Mouse (Mus musculus) lung, adult 2 months (tissue): ENCODE data around the gene B630019K06Rik. TPM values are rescaled to one million over a fixed set of nuclear protein-coding genes. Genes with fewer than 3 reads are reported as not detected.
A peak's percentile ranks its signal among the peaks of the same experiment; 100 is the strongest.
"Not testable (repeated sequence)": the region's sequence is repeated elsewhere in the genome, so short reads cannot be mapped to it uniquely, and the experiment has no call there.

ENCODE experiments used
- DNase-seq: peaks from one replicate; pipeline ENCODE4 v3.0.0; 2022
- H3K4me1 ChIP-seq: fragments of 200-500 bp; 2 replicates; pipeline ENCODE4 v1.6.1; 2011; ENCODE audit warnings: low read length; ENCODE audit not compliant: control insufficient read depth, insufficient read depth
- H3K4me3 ChIP-seq: fragments of 200-500 bp; replicated peaks from 2 replicates; pipeline ENCODE3; 2011; ENCODE audit warnings: low read depth, mild to moderate bottlenecking, control low read depth, low read length; ENCODE audit errors: extremely low read depth
- CTCF ChIP-seq: fragments of 200-500 bp; IDR thresholded peaks from 2 replicates; pipeline ENCODE4 v1.5.1; 2011; ENCODE audit warnings: mild to moderate bottlenecking, low read length, control low read depth; ENCODE audit not compliant: insufficient read depth
- POLR2A ChIP-seq: fragments of 200-500 bp; IDR thresholded peaks from 2 replicates; pipeline ENCODE4 v1.6.1; 2011; ENCODE audit warnings: low read depth, mild to moderate bottlenecking, control low read depth, low read length, borderline replicate concordance; ENCODE audit errors: extremely low read depth
- WGBS: fragments of 180-500 bp; shearing (Covaris S2); methylation state at CpG from one replicate; pipeline ENCODE4 v1.1.7; 2018; 5-methylcytosine and 5-hydroxymethylcytosine counted together
- polyA plus RNA-seq: library from polyadenylated mRNA; depleted of rRNA; stranded (reverse); fragments of >200 nt; gene quantifications from 2 replicates; pipeline ENCODE4 v1.2.3, GENCODE M21; 2012; rRNA removed

B630019K06Rik gene
- polyA plus RNA-seq = 1.6 and 3.2 TPM in 2 replicates

GRCm38 (mm10) chrX:8892343-8893155 lies at the start of gene B630019K06Rik:
TSS of gene B630019K06Rik (plus strand) at chrX:8892382.
- peaks cover 2% of the 10 kb centered on the region; the same call in 1 of the 2 replicates for H3K4me1 ChIP-seq
- TF ChIP-seq CTCF (no peak), POLR2A (peak; percentile 36; the same call in 1 of the 2 replicates)
- H3K4me3 ChIP-seq = peak within 1 kb of the TSS; percentile 65
- WGBS = 22% methylated on average over 93 of the region's 95 CpGs
- DNase-seq = peak; percentile 58

DNA sequence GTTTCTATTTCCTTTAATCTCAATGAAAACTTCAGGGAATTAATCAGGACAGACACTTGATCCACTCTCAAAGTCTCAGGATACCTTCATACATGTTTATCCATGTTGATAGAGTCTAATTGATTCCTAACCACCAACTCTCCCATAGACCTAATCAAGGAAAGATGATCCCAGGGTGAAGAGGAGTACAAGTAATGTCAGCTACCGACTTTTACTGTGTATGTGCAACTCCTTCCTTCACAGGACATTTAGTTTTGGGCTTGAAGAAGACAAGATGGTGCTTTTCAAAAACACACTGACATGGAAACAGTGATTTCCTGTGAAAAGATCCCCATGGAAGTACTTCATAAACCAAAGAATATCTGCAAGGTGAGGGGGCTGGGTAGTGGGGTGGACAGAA lies 48.5 kb upstream of the B630019K06Rik start, which contains the start of gene Gm6592:
TSS of gene Gm6592 (plus strand) at position 301 of the 400 bp plus-strand sequence.
- 51% methylated on average over 1 of the region's 1 CpGs for WGBS
- no peak for TF ChIP-seq CTCF
- no peak for TF ChIP-seq POLR2A
- no peak for DNase-seq
- no peak within 1 kb of the TSS for H3K4me3 ChIP-seq
- no peaks in the 10 kb centered on the region for H3K4me1 ChIP-seq

DNA sequence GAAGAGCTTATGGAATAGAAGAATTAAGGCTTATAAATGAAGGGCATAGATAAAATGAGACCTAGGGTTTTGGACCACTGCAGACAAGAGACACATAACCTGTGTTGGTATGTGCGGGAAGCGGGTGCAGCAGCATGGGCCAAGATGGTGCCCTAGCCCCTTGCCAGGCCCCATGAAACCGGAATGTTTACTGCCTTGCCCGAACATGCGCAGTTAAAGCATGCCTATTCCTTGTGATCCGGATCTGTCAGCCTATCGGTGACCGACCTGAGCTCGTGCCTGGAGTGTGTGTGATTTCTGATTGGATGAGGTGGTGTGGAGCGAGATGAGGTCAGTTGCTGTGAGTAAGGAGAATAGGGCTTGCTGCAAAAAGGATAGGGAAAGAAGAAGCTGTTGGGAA lies 39.7 kb upstream of the B630019K06Rik start:
- TF ChIP-seq POLR2A = no peak
- TF ChIP-seq CTCF = no peak
- whole genome bisulfite sequencing = 90% methylated on average over 10 of the region's 10 CpGs
- H3K4me1 ChIP-seq = no peaks in the 10 kb centered on the region
- no peak for DNase-seq
- no peak overlapping the region for H3K4me3 ChIP-seq

DNA sequence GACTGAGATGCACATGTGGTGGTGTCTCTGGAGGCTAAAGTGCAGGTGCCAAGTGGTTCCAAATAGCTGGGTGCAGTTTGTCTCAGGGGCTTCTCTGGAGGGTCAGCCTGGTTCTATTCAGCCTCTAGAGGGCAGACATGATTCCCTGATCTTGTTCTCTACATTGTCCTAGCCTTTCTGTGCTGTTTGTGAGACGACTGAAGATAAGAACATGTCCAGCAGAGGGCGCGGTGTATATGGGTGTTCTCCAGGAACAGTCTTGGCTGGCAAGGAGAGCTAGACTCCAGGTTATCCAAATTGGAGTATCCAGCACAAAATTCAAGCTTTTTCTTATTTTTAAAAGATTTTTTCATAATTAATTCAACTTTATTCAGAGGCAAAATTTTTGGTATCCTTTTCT lies 27.9 kb upstream of the B630019K06Rik start:
- WGBS = 9% methylated on average over 3 of the region's 3 CpGs
- TF ChIP-seq CTCF = peak; percentile 41
- peak; percentile 48 for DNase-seq
- H3K4me1 ChIP-seq, H3K4me3 ChIP-seq: not testable (repeated sequence)

DNA sequence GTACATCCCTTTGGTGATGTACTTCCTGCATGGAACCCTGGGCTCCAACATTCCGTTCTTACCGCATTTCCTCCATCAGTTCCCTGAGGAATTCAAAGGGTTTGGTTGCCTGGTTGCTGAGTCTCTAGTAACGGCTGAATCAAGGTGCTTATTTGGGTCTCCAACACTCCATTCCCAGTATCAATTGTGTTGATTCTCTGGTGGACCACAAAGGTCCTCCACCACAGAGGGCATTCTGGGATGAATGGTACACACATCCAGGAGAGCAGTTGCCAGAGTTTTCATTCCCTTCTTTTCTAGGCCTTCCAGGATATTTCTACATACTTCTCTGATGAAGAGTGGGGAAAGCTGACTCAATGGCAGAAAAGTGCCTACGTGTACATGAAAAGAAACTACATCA lies 18.2 kb upstream of the B630019K06Rik start, which contains the start of gene Gm5751:
TSS of gene Gm5751 (plus strand) at position 301 of the 400 bp plus-strand sequence.
- not testable (repeated sequence) for DNase-seq, H3K4me1 ChIP-seq, H3K4me3 ChIP-seq
- WGBS = 88% methylated on average over 4 of the region's 4 CpGs

- Histone ChIP-seq H3K4me1 (no peaks in the 10 kb centered on the region), H3K4me3 (no peak overlapping the region)
- no peak for DNase-seq
- TF ChIP-seq CTCF = no peak
- no peak for TF ChIP-seq POLR2A
- WGBS = 67% methylated on average over 4 of the region's 4 CpGs
These were observed 7.8 kb upstream of the B630019K06Rik start for GRCm38 (mm10) chrX:8884336-8884735.

DNA sequence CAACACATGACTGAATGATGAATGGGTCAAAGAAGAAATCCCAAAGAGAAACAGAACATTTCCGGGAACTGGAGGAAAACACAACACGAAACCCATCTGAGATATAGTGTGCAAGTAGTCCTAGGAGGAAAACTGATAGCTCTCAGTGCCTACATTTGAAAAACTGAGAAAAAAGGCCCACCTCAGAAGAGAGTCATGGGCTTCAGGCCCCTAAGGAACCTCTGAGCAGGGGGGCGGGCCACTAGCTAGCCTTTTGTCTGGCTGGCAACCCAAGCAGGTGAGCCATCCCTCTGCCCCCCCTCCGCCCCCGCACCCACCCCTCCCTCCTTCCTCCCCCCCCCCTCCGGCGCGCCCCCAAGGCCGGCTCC lies 223 bp upstream of the B630019K06Rik start:
- DNase-seq = no peak
- WGBS = 51% methylated on average over 4 of the region's 9 CpGs
- TF ChIP-seq CTCF = no peak
- TF ChIP-seq POLR2A = no peak
- Histone ChIP-seq H3K4me3 (no peak overlapping the region), H3K4me1 (peaks cover 2% of the 10 kb centered on the region; the same call in 1 of the 2 replicates)

DNA sequence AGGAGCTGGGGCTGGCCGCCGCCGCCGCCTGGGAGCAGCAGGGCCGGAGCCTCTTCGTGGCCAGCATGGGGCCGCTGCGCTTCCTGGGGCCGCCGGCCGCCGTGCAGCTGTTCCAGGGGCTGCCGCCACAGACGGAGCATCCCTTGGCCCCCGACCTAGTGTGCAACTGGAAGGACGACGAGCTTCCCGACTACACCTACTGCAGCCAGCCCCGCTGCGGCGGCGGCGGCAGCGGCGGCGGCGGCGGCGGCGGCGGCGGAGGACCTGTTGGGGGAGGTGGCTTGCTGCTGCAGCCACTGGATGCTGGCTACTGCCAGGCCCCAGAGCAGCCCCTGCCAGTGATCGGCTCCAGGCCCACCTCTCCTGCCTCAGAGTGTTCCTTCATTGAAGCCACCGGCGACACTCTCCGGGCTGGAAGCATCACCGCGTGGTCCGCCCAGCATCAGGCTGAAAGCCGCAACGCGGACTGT lies 1.0 kb downstream of the B630019K06Rik start:
- Histone ChIP-seq H3K4me3 (peak overlapping the region; percentile 65), H3K4me1 (peaks cover 2% of the 10 kb centered on the region; the same call in 1 of the 2 replicates)
- DNase-seq = no peak
- no peak for TF ChIP-seq CTCF
- no peak for TF ChIP-seq POLR2A
- 28% methylated on average over 42 of the region's 42 CpGs for WGBS

- WGBS = 68% methylated on average over 4 of the region's 4 CpGs
- H3K4me1 ChIP-seq = no peaks in the 10 kb centered on the region
- no peak for DNase-seq
- H3K4me3 ChIP-seq = no peak overlapping the region
- TF ChIP-seq POLR2A = no peak
- TF ChIP-seq CTCF = no peak
These were observed 8.6 kb downstream of the B630019K06Rik start for GRCm38 (mm10) chrX:8900823-8901222.

DNA sequence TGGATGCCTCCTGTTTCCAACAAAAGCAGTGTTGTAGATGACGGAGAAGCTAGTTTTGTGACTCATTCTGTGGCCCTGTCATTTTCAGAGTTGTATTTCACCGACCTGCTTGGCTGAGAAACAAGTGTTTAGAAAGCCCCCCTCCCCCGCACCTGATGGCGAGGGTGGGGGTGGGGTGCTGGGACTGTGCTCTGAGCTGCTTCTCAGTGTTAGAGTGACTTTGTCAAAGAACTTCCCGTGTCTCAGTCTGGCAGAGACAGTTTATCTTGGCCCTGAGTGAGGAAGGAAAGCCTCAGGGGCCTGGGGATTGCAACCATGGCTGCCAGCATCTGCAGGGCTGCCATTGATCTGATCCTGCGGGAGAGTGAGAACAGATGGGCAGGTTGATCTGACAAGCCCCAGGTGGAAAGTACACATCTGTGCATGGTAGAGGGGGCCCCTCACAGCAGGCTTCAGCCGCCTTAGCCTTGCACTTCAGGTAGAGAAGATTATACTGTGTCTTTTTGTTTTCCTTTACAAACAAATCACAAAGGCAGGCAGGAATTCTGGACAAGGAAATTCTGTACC lies 9.8 kb downstream of the B630019K06Rik start:
- H3K4me3 ChIP-seq = no peak overlapping the region
- 42% methylated on average over 7 of the region's 7 CpGs for WGBS
- no peaks in the 10 kb centered on the region for H3K4me1 ChIP-seq
- DNase-seq = no peak
- TF ChIP-seq CTCF = no peak
- no peak for TF ChIP-seq POLR2A
